Mouse (Mus musculus) kidney, embryonic 14.5 days (tissue): Measurements from ENCODE around the gene Wdr83os. TPM values are rescaled to one million over a fixed set of nuclear protein-coding genes. Genes with fewer than 3 reads are reported as not detected.
A peak's percentile ranks its signal among the peaks of the same experiment; 100 is the strongest.

Experiments used
- ATAC-seq: fragments of 200-750 bp; cut with Nextera tagmentation; 2 replicates; pipeline ENCODE4 v1.8.0; 2017; ENCODE audit warnings: moderate number of reproducible peaks, mild to moderate bottlenecking, moderate TSS enrichment, moderate library complexity; ENCODE audit not compliant: low FRiP score, low TSS enrichment
- H3K27ac ChIP-seq: fragments of 300-500 bp; sonication (generic); 2 replicates; pipeline ENCODE4 v1.5.1; 2014; ENCODE audit warnings: low read depth, mild to moderate bottlenecking, low read length, moderate library complexity, mixed read lengths
- H3K27me3 ChIP-seq: fragments of 300-500 bp; sonication (generic); 2 replicates; pipeline ENCODE4 v1.6.1; 2014; ENCODE audit warnings: mild to moderate bottlenecking, low read length; ENCODE audit not compliant: control insufficient read depth, insufficient read depth
- H3K36me3 ChIP-seq: fragments of 300-500 bp; sonication (generic); 2 replicates; pipeline ENCODE4 v1.6.1; 2014; ENCODE audit warnings: low read length, mixed read lengths; ENCODE audit not compliant: control insufficient read depth, insufficient read depth
- H3K4me1 ChIP-seq: fragments of 300-500 bp; sonication (generic); 2 replicates; pipeline ENCODE4 v1.6.1; 2014; ENCODE audit warnings: low read length, mixed read lengths; ENCODE audit not compliant: control insufficient read depth, insufficient read depth
- H3K4me2 ChIP-seq: fragments of 300-500 bp; sonication (generic); replicated peaks from 2 replicates; pipeline ENCODE4 v1.6.1; 2014; ENCODE audit warnings: low read depth, mild to moderate bottlenecking, low read length
- H3K4me3 ChIP-seq: fragments of 300-500 bp; sonication (generic); 2 replicates; pipeline ENCODE4 v1.5.1; 2014; ENCODE audit warnings: mild to moderate bottlenecking, low read length
- H3K9ac ChIP-seq: fragments of 300-500 bp; sonication (generic); 2 replicates; pipeline ENCODE4 v1.6.1; 2014; ENCODE audit warnings: low read depth, mild to moderate bottlenecking, low read length, moderate library complexity
- H3K9me3 ChIP-seq: fragments of 300-500 bp; sonication (generic); 2 replicates; pipeline ENCODE4 v1.6.1; 2016; ENCODE audit warnings: low read length; ENCODE audit not compliant: control insufficient read depth
- WGBS: fragments of 180-500 bp; shearing (Covaris S2); extraction: QIAGEN DNeasy Blood & Tissue Kit; methylation state at CpG from one replicate; pipeline ENCODE4 v1.1.7; 2014; 5-methylcytosine and 5-hydroxymethylcytosine counted together
- polyA plus RNA-seq: library from polyadenylated mRNA; unstranded; fragments of >200 nt; fragmentation: Nextera tagmentation; extraction: Ambion mirVana; gene quantifications from 2 replicates; pipeline ENCODE4 v1.2.1, GENCODE M21; 2014

Wdr83os gene
- polyA plus RNA-seq, 1 experiment from 2014 or later, result 161 TPM

DNA sequence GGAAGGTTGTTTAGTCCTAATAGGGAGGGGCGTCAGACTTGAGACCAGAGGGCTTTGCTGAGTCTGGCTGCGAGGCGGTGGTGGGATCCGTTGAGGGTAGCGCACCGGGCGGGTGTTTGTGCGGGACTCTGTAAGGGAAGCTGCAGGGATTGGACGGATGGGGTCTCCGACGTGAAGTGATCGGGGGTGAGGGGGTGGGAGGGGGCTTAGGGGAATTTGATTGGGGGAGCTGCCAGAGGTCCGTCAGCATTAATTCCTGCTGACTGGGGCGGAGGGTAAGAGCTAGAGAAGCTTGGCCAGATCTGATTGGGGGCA is 43.2 kb upstream of the Wdr83os start:
- peaks cover 13% of the 10 kb centered on the region; the same call in 1 of the 2 replicates for H3K4me1 ChIP-seq
- no peaks in the 10 kb centered on the region for H3K9me3 ChIP-seq
- H3K27me3 ChIP-seq, result no peaks in the 10 kb centered on the region
- ATAC-seq, result peak; percentile 67; the same call in 1 of the 2 replicates
- H3K9ac ChIP-seq, result peak overlapping the region; percentile 84
- H3K36me3 ChIP-seq, result peaks cover 38% of the 10 kb centered on the region
- peak overlapping the region; percentile 89 for H3K4me3 ChIP-seq
- 2% methylated on average over 14 of the region's 14 CpGs for WGBS
- H3K27ac ChIP-seq, result peak overlapping the region; percentile 96
- H3K4me2 ChIP-seq, result peak overlapping the region; percentile 86

DNA sequence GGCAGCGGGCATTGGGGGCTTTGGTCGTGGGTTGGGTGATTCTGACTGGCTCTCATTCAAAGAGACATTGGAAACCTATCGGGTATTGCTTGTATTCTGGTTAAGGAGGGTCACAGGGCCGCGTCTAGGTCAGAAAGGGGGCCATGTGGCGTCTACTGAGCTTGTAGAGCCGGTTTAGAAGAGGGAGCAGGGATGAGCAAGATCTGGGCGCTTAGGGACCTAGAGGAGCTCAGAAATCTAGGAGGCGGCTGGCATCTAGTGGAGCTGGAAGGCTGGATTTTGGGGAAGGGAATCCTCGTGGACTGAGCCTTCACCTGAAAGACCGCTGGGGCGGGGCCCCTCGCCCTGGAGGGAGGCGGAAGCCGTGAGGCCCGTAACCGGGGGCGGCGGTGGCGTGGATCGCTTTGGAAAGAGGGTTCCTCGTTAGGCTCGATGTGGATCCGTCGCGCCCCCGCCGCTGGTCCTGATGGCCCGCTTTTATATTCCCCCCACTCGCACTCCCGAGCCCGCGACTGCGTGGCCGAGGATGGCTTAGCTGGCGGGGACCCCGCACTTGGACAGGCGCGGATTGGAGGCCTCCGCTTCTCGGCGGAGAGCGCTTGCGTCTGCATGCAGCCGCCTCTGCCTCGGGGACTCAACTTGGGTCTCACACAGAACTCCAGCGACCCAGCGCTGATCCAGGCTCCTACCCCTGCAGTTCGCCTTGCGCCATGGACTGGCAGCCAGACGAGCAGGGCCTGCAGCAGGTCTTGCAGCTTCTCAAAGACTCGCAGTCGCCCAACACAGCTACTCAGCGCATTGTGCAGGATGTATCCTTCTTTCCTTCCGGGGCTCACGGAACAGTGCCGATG is 42.6 kb upstream of the Wdr83os start:
- H3K27me3 ChIP-seq, result no peaks in the 10 kb centered on the region

DNA sequence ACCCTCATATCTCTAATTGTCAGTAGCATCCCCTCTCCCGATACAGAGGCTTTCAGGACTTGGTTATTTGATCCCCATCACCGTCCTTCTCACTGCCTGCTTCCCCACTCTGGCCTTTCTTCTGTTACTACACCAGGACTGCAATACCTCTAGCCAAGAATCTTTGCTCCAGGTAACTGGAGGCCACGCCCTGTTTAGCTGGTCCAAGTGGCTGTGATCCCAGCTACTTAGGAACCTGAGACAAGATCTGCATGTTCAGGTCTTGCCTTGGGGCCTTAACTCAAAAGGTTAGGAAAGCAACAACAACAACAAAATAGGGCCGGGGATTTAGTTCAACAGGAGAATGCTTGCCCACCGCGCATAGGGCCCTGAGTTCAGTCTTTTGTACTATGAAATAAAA is 36.9 kb upstream of the Wdr83os start:
- no peak overlapping the region for H3K4me2 ChIP-seq
- WGBS, result 92% methylated on average over 6 of the region's 6 CpGs

More for the DNA sequence above, 42.6 kb upstream of the Wdr83os start:
- H3K4me1 ChIP-seq, result peaks cover 13% of the 10 kb centered on the region; the same call in 1 of the 2 replicates
- H3K4me2 ChIP-seq, result peak overlapping the region; percentile 86
- H3K27ac ChIP-seq, result peak overlapping the region; percentile 96
- no peaks in the 10 kb centered on the region for H3K9me3 ChIP-seq
- peak overlapping the region; percentile 89 for H3K4me3 ChIP-seq
- H3K9ac ChIP-seq, result peak overlapping the region; percentile 84
- under 1% methylated on average over 52 of the region's 57 CpGs for WGBS
- ATAC-seq, result 0 out of 2 replicates have a peak, but pooled peaks have one; percentile 2
- H3K36me3 ChIP-seq, result peaks cover 35% of the 10 kb centered on the region

DNA sequence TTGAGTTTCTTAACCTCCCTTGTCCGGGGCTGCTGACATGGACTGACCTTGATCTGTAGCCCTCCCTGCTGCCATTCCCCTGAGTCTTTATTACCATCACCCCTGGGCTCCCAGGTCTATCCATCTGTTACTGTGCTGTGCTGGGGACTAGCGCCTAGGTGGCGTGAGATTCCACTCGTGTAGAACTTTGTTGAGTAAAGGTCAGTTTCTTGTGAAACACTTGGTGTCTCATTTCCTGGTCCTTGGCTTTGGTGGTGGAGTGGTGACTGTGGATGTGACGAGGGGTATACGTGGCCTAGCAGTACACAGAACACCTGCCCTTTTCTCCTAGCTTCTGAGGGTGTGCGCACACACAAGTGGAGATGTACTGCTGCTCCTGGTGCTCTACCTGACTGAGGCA is 23.2 kb upstream of the Wdr83os start:
- H3K27me3 ChIP-seq, result no peaks in the 10 kb centered on the region
- no peaks in the 10 kb centered on the region for H3K9me3 ChIP-seq
- WGBS, result 80% methylated on average over 7 of the region's 7 CpGs
- no peak for ATAC-seq
- no peak overlapping the region for H3K4me2 ChIP-seq
- no peak overlapping the region for H3K4me3 ChIP-seq
- H3K36me3 ChIP-seq, result peaks cover 49% of the 10 kb centered on the region
- no peak overlapping the region for H3K9ac ChIP-seq
- peaks cover 6% of the 10 kb centered on the region for H3K4me1 ChIP-seq
- H3K27ac ChIP-seq, result no peak overlapping the region

More for the DNA sequence above, 36.9 kb upstream of the Wdr83os start:
- Histone ChIP-seq H3K27me3 (no peaks in the 10 kb centered on the region), H3K4me3 (no peak overlapping the region), H3K4me1 (peaks cover 6% of the 10 kb centered on the region; the same call in 1 of the 2 replicates), H3K36me3 (peaks cover 87% of the 10 kb centered on the region), H3K27ac (no peak overlapping the region), H3K9ac (no peak overlapping the region), H3K9me3 (no peaks in the 10 kb centered on the region)
- ATAC-seq, result no peak

DNA sequence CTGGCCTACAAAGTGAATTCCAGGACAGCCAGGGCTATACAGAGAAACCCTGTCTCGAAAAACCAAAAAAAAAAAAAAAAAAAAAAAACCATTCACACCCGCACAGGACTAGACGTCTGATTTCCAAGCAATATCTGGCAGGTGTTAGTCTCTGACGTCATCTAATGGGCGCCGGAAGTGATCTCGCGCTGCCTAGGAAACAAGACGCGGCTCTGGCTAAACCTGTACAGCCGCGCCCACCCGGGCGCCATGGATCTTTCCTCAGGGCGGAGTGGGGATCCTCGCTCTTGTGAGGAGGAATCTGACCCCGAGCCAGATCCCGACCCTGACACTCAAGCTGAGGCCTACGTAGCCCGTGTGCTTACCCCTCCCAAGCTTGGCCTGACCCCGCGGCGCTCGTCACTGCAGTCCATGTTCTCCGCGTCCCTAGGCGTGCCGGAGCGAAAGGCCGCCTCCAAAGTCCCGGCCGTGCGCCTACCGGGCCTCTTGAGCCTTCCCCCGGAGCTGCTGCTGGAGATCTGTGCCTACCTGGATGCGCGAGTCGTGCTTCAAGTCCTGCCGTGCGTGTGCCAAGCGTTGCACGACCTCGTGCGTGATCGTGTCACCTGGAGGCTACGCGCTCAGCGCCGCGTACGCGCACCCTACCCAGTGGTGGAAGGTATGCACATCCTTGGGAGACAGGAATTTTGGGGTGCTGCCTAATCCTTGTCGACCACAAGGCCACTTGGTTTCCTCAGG is 20.5 kb upstream of the Wdr83os start, which contains the start of gene Fbxw9:
Fbxw9 (plus strand) TSS at position 177 of the 738 bp plus-strand sequence.
- WGBS, result under 1% methylated on average over 52 of the region's 53 CpGs
- Histone ChIP-seq H3K4me1 (peaks cover 6% of the 10 kb centered on the region), H3K9ac (peak within 1 kb of the TSS; percentile 76), H3K4me3 (peak within 1 kb of the TSS; percentile 89), H3K4me2 (peak within 1 kb of the TSS; percentile 91), H3K9me3 (no peaks in the 10 kb centered on the region), H3K36me3 (peaks cover 26% of the 10 kb centered on the region), H3K27me3 (no peaks in the 10 kb centered on the region), H3K27ac (no peak within 1 kb of the TSS)
- ATAC-seq, result peak; percentile 93

DNA sequence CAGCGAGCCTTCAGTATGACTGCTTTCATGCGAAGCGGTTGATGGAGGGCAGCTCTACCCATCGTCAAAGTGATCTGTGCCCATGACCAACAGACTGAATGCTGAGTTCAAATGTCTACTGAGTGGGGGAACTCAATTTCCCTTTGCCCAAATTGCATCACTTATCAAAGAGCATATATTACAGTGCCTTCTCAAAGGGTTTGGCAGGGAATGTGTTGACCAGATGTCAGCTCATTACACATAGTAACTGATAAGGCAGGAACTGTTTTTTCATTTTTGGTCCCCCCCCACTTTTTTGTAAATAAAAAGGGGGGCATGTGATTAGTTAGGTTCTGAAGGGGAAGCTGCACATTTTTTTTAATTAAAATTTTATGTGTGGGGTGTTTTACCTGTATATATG is 17.9 kb upstream of the Wdr83os start:
- Histone ChIP-seq H3K9ac (no peak overlapping the region), H3K36me3 (peaks cover 17% of the 10 kb centered on the region; the same call in 1 of the 2 replicates), H3K4me2 (no peak overlapping the region), H3K4me3 (no peak overlapping the region), H3K4me1 (peaks cover 6% of the 10 kb centered on the region), H3K9me3 (no peaks in the 10 kb centered on the region), H3K27me3 (no peaks in the 10 kb centered on the region), H3K27ac (no peak overlapping the region)
- no peak for ATAC-seq
- WGBS, result 96% methylated on average over 4 of the region's 4 CpGs

DNA sequence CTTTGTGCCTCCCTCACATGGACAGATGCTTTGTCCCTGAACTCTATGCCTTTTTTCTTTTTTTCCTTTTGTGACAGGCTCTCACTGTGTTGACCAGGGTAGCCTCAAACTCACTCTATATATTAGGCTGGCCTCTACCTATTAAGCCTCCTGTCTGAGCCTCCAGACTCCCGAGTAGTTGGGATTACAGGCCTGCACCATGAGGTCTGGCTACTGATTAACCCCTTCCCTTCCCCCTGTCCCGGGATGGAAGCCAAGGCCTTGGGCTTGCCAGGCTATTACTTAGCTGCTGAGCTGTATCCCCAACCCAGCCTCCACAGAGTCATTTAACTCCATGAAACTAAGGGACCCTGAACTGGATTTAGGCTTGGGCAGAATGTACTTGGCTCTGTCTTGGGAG is 15.3 kb upstream of the Wdr83os start:
- Histone ChIP-seq H3K36me3 (peaks cover 15% of the 10 kb centered on the region; the same call in 1 of the 2 replicates), H3K27ac (no peak overlapping the region), H3K9me3 (no peaks in the 10 kb centered on the region), H3K4me3 (no peak overlapping the region), H3K4me1 (peaks cover 6% of the 10 kb centered on the region), H3K4me2 (no peak overlapping the region), H3K27me3 (no peaks in the 10 kb centered on the region), H3K9ac (no peak overlapping the region)
- no peak for ATAC-seq
- WGBS, result 39% methylated on average over 2 of the region's 2 CpGs

DNA sequence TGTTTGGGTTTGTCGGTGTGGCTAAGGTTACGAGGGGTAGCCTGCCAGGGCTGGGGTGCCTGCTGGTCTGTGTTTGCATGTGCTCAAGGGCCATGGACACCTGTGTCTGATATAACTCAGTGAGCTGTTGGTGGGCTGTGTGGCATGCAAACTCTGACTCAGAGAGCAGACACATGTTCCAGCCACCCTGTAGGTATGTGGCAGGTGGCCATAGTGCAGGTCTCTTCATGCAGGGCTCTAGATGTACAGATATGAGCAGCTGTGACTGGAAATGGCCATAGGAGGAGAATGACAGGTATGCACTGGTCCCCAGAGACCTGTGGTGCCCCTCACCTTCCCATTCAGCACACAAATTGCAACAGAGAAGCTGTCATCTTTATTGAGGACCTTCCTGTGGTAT is 13.4 kb upstream of the Wdr83os start:
- H3K4me3 ChIP-seq, result no peak overlapping the region
- H3K27ac ChIP-seq, result no peak overlapping the region
- no peak for ATAC-seq
- peaks cover 15% of the 10 kb centered on the region; the same call in 1 of the 2 replicates for H3K36me3 ChIP-seq
- 96% methylated on average over 2 of the region's 2 CpGs for WGBS
- H3K9me3 ChIP-seq, result no peaks in the 10 kb centered on the region
- no peaks in the 10 kb centered on the region; the same call in 1 of the 2 replicates for H3K4me1 ChIP-seq
- H3K4me2 ChIP-seq, result no peak overlapping the region
- H3K9ac ChIP-seq, result no peak overlapping the region
- H3K27me3 ChIP-seq, result no peaks in the 10 kb centered on the region

DNA sequence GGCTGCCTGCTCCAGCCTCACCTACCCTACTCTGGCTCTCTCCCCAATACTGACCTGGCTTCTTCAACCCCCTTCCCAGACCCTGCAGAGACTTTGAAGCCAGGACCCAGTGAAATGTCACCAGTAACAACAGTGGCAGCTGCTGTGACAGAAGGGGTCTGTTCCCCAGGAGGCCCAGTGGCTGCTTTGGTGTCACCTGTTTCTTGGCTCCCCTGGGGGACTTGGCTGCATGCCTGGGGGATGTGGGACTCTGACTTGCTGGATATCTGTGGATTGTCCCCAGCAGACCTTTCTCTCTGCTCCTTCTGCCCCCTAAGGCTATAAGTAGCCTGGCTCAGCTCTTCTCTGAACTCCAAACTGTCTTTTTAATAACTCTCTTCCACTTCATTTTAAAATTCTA is 12.6 kb upstream of the Wdr83os start, which contains the start of gene Gm5741:
Gm5741 (minus strand) TSS at position 1 of the 400 bp plus-strand sequence.
- Histone ChIP-seq H3K36me3 (peaks cover 15% of the 10 kb centered on the region; the same call in 1 of the 2 replicates), H3K4me3 (no peak within 1 kb of the TSS), H3K4me1 (no peaks in the 10 kb centered on the region; the same call in none of the 2 replicates), H3K27me3 (no peaks in the 10 kb centered on the region), H3K4me2 (no peak within 1 kb of the TSS), H3K9me3 (no peaks in the 10 kb centered on the region), H3K27ac (no peak within 1 kb of the TSS), H3K9ac (no peak within 1 kb of the TSS)
- ATAC-seq, result no peak
